Mouse (Mus musculus): ENCODE results near the gene Wdfy4. TPM values are rescaled to one million over a fixed set of nuclear protein-coding genes. Genes with fewer than 3 reads are reported as not detected.

Wdfy4 gene
- 0.42 TPM for polyA plus RNA-seq (2017; shearing (Covaris generic))

DNA sequence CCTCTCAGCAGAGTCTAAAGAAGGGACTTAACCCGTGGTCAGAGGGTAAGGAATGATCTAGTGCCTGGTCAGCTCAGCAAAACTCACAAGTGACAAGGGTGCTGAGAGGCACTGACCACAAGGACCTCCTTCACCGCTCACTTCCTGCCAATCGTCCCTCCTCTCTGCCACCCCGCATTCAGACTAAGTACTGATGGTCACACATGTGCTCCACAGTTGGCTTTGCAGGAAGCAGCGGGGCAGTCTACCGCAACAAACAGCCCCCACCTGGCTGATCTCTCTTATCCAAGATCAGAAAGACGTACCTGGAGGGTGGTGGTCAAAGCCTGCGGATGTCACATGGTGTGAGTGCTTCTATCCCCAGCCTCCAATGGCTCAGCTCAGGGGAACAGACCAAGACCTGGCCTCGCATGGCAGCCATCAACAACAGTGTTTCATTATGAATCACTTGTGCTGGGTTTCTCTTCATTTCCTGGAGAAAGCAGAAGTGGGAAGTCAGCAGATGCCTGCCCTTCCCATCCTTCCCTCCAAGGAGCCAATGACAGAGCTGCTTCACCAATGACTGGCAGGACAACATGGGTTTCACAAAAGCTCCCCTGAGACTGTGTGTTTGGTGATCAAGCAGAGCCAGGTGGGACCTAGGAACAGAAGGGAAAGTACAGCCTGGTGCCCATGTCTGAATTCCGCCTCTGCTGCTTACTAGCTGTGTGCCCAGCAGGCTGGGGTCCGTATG lies at the start of gene Wdfy4:
Gene Wdfy4, minus strand, starts transcription at position 441 of the 733 bp plus-strand sequence.

DNA sequence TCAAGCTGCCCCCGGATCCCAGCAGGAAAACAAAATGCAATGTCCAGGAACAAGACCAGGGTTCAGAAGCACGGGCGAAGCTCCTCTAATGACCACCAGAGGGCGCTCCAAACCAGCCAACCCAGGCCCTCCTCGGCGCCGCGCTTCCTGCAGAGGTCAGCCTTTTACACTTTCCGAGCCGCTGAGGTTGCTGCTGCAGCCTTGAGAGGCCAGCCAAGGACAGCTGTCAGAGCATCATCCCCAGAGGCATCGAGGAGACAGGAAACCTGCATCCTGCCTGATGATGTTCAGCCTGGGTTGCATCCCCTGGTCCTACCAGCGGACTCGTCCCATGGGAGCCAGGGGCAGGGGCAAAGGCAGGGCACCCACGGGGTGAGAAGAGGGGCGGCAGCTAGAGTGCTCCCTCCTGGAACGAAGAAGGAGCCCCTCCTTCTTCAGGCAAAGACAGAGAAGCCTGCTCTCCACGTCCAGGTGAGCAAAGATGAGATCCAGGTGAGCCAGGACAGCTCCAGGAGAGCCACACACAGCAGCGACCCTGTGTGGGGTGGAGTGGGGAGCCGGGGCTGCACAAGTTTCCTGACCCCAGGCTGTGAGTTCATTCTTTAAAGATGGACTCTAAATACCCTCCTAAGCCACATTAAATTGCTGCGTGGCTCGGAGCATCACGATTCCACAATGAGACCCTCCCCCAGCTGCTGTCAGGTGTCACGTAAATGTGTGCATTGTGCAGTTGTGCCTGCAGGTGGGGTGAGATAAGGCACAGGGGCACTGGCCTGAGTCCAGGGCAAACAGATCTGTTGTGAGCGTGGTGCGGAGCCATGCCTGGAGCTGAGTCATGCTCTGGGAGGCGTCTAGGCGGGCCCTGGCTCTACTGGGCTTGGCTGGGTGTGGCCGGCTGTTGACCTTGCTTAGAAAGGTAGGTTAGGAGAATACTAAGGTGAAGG lies 28.8 kb upstream of the Wdfy4 start, which contains the start of gene Arhgap22:
Gene Arhgap22, plus strand, starts transcription at position 204 of the 944 bp plus-strand sequence.

DNA sequence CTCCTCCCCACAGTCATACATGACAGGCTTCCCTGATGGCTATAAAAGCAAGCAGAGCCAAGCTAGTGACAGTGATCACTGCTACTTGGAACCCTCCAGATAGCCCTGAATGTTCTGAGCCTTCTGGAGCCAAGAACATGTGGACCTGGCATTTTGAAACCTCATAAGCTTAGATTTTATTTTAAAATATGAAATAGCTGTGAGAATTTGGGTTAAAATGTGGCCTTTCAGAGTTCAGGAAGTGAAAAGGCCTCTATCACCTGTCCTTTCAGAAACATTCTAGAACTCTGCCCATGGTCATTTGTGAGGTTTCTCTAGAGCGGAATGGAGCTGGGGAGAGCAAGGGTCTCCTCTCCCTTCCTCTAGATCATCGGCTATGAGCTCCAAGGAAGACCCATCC lies 194.2 kb downstream of the Wdfy4 start, which contains the start of gene Lrrc18:
Gene Lrrc18, plus strand, starts transcription at position 301 of the 400 bp plus-strand sequence.

Other genes starting within 250 kb of the Wdfy4 start
- gene Lrrc18, start 194.1 kb downstream of the Wdfy4 start, polyA plus RNA-seq (2017; shearing (Covaris generic)): not detected
- gene Arhgap22, start 28.5 kb upstream of the Wdfy4 start, polyA plus RNA-seq (2017; shearing (Covaris generic)): 0.66 TPM

Data from activated CD4-positive, CD25-positive, alpha-beta regulatory T cell, adult 9 weeks (primary cell).